Mouse (Mus musculus) frontal cortex, adult (tissue): ENCODE measurements around the gene B9d1.

Experiments
- ATAC-seq: cut with Nextera tagmentation; 2 replicates; pipeline ENCODE4 v1.9.2; 2017; ENCODE audit warnings: mild to moderate bottlenecking, moderate library complexity, mixed read lengths; ENCODE audit not compliant: low TSS enrichment

The B9d1 gene

GRCm38 (mm10) chr11:61504713-61505257 is at the start of gene B9d1:
B9d1 (plus strand) TSS chr11:61505144.
- peak; percentile 83 for ATAC-seq

- ATAC-seq, result no peak
Observed at GRCm38 (mm10) chr11:61464071-61464470, 40.9 kb upstream of the B9d1 start.

GRCm38 (mm10) chr11:61465422-61465821 is 39.5 kb upstream of the B9d1 start:
- ATAC-seq, result no peak

GRCm38 (mm10) chr11:61468534-61468933 is 36.4 kb upstream of the B9d1 start:
- no peak for ATAC-seq

GRCm38 (mm10) chr11:61469317-61469917 is 35.5 kb upstream of the B9d1 start:
- no peak for ATAC-seq

- ATAC-seq, result no peak
Observed at GRCm38 (mm10) chr11:61470880-61471279, 34.1 kb upstream of the B9d1 start.

- ATAC-seq, result no peak
Observed at GRCm38 (mm10) chr11:61473630-61474029, 31.3 kb upstream of the B9d1 start.

- no peak; the same call in 1 of the 2 replicates for ATAC-seq
Observed at GRCm38 (mm10) chr11:61476786-61477382, 28.1 kb upstream of the B9d1 start.

GRCm38 (mm10) chr11:61477566-61478508 is 27.1 kb upstream of the B9d1 start:
- ATAC-seq, result peak; percentile 47; the same call in 1 of the 2 replicates

GRCm38 (mm10) chr11:61478788-61479187 is 26.2 kb upstream of the B9d1 start:
- no peak for ATAC-seq

GRCm38 (mm10) chr11:61481239-61482090 is 23.5 kb upstream of the B9d1 start:
- ATAC-seq, result no peak

GRCm38 (mm10) chr11:61483226-61483845 is 21.6 kb upstream of the B9d1 start:
- ATAC-seq, result no peak

GRCm38 (mm10) chr11:61484256-61484612 is 20.7 kb upstream of the B9d1 start:
- no peak for ATAC-seq

GRCm38 (mm10) chr11:61484613-61485540 is 20.1 kb upstream of the B9d1 start, which contains the start of gene Mfap4:
Mfap4 (plus strand) TSS chr11:61485431.
- peak; percentile 77 for ATAC-seq

GRCm38 (mm10) chr11:61485541-61486457 is 19.1 kb upstream of the B9d1 start:
- no peak for ATAC-seq

- no peak for ATAC-seq
Observed at GRCm38 (mm10) chr11:61486458-61487219, 18.3 kb upstream of the B9d1 start.

GRCm38 (mm10) chr11:61487401-61487800 is 17.5 kb upstream of the B9d1 start:
- 0 out of 2 replicates have a peak, but pooled peaks have one; percentile 14 for ATAC-seq

- ATAC-seq, result no peak
Observed at GRCm38 (mm10) chr11:61487936-61488335, 17.0 kb upstream of the B9d1 start.
